Mouse (Mus musculus): ENCODE measurements at regions not wholly inside any gene's neighbourhood (a gene's known extent, or its start where the extent isn't known, plus 50 kb on each side); places are given as distances from the start of the nearest gene placed in this dataset.
"Not testable (repeated sequence)": the region's sequence is repeated elsewhere in the genome, so short reads cannot be mapped to it uniquely, and the experiment has no call there.

DNA sequence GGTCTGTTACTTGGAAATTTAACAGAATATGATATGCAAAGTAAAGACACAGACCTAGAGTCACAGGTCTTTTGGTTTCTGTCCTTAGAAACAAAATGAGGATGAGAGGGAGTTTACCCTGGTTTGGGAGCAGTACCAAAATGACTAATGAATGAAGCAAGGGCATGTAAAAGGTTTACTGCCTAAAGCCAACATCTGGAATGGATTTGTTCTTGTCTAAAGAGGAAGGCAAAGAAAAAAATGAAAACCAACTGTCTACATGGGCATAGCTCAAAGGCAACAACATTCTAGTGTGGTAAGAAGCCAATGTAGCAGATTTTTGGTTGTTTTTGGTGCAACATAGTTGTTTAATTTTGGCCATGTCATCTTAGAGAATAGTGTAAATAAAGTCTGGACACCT, 203.5 kb upstream of the Diaph2 start:
- DNase-seq (ENCODE audit: low spot score): no peak

DNA sequence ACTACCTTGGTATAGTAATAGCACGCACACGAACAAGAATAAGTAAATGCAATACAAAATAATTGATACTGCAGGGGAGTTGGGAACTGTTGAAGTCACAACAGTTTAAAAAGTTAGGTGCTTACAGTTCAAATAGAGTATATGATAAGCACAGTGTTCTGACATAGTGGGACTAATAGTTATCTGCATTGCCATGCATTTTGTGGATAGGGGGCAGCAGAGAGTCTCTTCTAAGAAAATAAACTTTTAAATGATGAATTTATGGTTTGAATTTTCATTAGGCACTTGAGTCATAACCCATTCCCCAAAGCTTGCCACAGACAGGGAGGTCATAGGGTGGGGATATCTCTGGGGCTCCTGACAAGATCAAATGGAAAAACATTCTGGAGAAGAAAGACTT, 201.9 kb upstream of the Diaph2 start:
- DNase-seq (ENCODE audit: low spot score): peak; percentile 2

DNA sequence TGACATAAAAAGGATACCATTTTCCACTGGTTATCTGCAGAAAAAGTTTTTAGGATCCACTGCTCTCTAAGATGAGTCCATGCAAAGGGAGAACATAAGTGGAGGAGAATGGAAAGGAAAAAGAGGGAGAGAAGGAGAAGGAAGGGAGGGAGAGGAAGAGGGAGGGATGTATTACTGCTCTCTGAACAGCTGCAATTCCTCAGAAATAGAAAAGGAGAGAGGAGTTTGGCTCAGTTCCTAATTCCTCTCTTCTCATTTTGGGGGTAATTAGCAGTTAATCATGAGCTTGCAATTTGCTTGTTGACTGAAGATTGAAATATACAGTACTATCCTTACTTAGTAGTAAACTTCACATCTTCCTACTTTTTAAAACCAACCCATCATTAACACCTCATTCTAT, 193.5 kb upstream of the Diaph2 start:
- DNase-seq (ENCODE audit: low spot score): no peak

DNA sequence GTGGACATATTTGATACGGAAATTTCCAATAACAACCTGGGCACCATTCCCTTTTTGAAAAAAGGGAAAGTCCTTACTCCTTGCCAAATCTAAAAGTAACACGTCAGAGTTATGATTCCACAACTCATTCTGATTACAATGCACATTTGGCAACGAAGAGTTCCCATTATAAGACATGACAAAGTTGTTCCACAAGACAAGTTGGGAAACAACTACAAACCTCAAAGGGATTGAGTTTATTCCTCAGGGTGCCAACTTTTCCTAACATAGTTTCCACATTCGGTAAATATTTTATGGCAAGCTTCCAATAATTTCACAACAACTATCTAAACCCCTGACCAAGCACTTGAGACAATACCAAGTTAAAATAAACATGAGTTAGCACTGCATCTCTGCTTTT, 150.1 kb upstream of the Diaph2 start:
- no peak for DNase-seq (ENCODE audit: low spot score)

DNA sequence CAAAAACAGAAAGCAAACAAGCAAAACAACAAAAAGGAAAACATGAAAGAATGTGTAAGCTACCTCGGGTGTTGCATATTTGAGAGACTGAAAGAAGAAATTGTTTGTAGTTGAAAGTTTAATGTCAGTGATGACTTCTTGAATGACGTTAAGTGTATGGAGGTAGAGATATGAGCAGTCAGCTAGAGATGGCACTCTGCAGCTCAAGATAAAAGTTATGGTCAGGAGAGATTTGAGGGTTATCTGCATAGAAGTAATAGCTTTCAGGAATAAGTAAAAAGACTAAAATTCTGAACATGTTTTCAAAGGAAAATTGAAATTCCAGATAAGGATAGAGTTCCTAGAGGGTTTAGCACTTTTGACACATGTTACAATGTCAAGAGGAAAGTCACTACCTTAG, 141.7 kb upstream of the Diaph2 start:
- no peak for DNase-seq (ENCODE audit: low spot score)

DNA sequence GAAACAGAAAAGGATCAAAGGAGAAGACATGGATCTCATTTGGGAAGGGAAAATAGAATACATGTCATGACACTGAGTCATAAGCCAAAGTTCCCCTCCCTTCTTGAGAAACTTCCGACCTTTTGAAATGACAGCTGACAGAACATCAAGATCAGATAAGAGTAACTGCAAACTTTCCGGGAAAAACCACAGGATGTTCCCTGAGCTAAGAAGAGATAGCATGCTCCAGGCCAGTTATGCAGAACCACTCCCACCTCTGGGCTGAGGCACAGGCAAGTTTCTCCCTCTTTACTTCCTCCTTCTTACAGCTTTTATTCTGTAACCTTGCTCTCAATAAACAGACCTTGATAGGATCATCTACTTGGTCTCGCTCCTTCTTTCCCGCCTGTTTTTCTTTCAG, 138.0 kb upstream of the Diaph2 start:
- not testable (repeated sequence) for DNase-seq (ENCODE audit: low spot score)

DNA sequence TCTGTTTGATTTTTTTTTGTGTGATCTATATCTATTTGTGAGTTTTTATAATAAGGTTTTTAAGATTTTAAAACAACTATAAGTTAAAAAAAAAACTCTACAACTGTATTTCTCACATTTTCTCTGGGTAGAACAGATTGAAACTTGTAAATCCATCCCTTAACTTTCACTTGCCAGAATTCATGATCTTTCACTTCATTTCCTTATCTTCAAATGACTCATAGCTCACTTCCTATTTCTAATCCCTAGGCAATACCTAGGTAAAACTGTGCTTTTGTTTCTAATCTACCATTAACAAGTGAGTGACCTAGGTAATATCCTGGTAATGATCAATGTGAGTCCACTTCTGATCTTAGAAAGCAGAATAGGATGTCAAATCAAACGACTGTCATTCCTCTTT, 112.5 kb upstream of the Diaph2 start:
- no peak for DNase-seq (ENCODE audit: low spot score)

DNA sequence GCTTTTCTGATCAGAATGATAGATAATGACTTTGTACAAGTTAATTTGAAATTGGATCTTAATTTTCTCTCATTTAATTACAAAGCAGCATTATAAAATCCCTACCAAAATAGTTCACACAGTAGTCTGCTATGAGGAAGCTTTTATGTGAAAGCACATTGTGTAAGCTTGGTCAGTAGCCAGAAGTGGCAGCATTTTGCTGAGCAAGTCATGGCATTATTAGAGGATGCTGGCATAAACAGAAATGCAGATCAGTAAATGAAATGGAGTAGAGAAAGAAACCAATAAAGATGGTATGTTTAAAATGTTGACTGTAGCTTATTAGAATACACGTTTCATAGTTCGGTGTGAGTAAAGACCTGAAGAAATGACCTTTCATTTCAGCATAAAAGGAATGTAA, 104.4 kb upstream of the Diaph2 start:
- no peak for DNase-seq (ENCODE audit: low spot score)

DNA sequence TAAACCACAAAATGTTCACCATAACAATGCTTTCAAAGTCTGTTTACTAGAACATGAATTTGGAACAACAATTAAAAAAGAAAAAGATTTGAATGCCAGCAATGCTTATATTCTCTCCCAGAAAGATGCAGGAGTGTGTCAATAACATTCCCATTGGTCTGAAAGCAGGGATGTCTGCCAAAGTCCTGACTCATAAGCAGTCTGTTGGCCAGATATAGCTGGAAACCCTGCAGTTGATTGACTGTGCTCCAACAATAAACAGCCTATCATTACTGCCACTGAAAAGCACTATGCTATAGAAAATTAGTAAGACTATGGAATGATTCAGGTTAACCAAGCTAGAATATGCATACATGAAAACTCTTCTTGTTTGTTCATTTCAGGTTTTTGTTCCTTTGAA, 92.6 kb upstream of the Diaph2 start:
- no peak for DNase-seq (ENCODE audit: low spot score)

DNA sequence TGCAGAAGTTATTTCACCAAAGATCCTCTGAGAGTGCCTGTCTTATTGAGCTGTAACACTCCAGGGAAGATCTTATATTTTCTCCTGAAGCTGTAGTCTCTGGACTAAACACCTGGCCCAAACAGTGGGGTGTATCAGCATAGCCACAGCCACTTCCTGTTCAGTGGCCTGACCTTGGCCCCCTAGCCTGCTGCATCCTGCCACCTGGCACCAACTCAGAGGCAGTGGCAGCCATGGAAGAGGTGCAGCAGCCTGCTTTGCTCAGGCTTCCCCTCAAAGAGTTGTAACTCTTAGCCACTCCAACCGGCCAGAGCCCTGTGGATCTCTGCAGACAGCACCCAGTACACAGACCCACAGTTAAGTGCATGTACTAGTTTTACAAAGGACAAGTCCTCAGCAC, 58.9 kb upstream of the Diaph2 start:
- no peak for DNase-seq (ENCODE audit: low spot score)

Measured in retina, embryonic 14.5 days (tissue).